Mouse (Mus musculus): ENCODE data around the gene Chpf. TPM values are rescaled to one million over a fixed set of nuclear protein-coding genes. Genes with fewer than 3 reads are reported as not detected.

The Chpf gene
- 42.1 and 46.4 TPM in 2 replicates for polyA plus RNA-seq (2015; fragmentation: Nextera tagmentation; extraction: Ambion mirVana)

GRCm38 (mm10) chr1:75478916-75479634 is at the start of gene Chpf, which contains the start of gene Tmem198:
Gene Chpf (minus strand): TSS chr1:75479307.
Gene Tmem198 (plus strand): TSS chr1:75479532.
- peak; percentile 91 for ATAC-seq

GRCm38 (mm10) chr1:75524679-75525078 is 45.6 kb upstream of the Chpf start:
- no peak overlapping the region for H3K4me2 ChIP-seq (ENCODE audit: low read length)
- no peaks in the 10 kb centered on the region for H3K27me3 ChIP-seq (replicated peaks; ENCODE audit: control insufficient read depth, insufficient read depth, low read length)
- H3K36me3 ChIP-seq (ENCODE audit: control insufficient read depth, insufficient read depth, low read length) = peaks cover 11% of the 10 kb centered on the region; the same call in 1 of the 2 replicates
- ATAC-seq = no peak
- no peak overlapping the region for H3K4me3 ChIP-seq (ENCODE audit: low read length)
- H3K9ac ChIP-seq (ENCODE audit: low read depth, low read length) = no peak overlapping the region
- no peaks in the 10 kb centered on the region for H3K9me3 ChIP-seq (ENCODE audit: control insufficient read depth, low read length)
- H3K4me1 ChIP-seq (ENCODE audit: control insufficient read depth, insufficient read depth, low read depth, low read length) = peaks cover 8% of the 10 kb centered on the region
- H3K27ac ChIP-seq (ENCODE audit: low read depth, low read length) = no peak overlapping the region
- WGBS = 89% methylated on average over 7 of the region's 7 CpGs

More at GRCm38 (mm10) chr1:75478916-75479634, at the start of gene Chpf, which contains the start of gene Tmem198:
- WGBS = under 1% methylated on average over 62 of the region's 76 CpGs
- Histone ChIP-seq H3K9ac (ENCODE audit: low read depth, low read length) (peak within 1 kb of the TSS; percentile 83), H3K4me3 (ENCODE audit: low read length) (peak within 1 kb of the TSS; percentile 88), H3K36me3 (ENCODE audit: control insufficient read depth, insufficient read depth, low read length) (peaks cover 24% of the 10 kb centered on the region), H3K4me2 (ENCODE audit: low read length) (peak within 1 kb of the TSS; percentile 87), H3K4me1 (ENCODE audit: control insufficient read depth, insufficient read depth, low read depth, low read length) (peaks cover 25% of the 10 kb centered on the region), H3K27me3 (replicated peaks; ENCODE audit: control insufficient read depth, insufficient read depth, low read length) (no peaks in the 10 kb centered on the region; the same call in 1 of the 2 replicates), H3K27ac (ENCODE audit: low read depth, low read length) (peak within 1 kb of the TSS; percentile 89), H3K9me3 (ENCODE audit: control insufficient read depth, low read length) (no peaks in the 10 kb centered on the region)

GRCm38 (mm10) chr1:75521321-75522031 is 42.4 kb upstream of the Chpf start, which contains the start of gene Stk11ip:
Gene Stk11ip (plus strand): TSS chr1:75521529.
- H3K4me2 ChIP-seq (ENCODE audit: low read length) = peak within 1 kb of the TSS; percentile 86
- no peaks in the 10 kb centered on the region for H3K27me3 ChIP-seq (replicated peaks; ENCODE audit: control insufficient read depth, insufficient read depth, low read length)
- ATAC-seq = peak; percentile 97
- no peaks in the 10 kb centered on the region for H3K9me3 ChIP-seq (ENCODE audit: control insufficient read depth, low read length)
- peak within 1 kb of the TSS; percentile 73 for H3K4me3 ChIP-seq (ENCODE audit: low read length)
- H3K27ac ChIP-seq (ENCODE audit: low read depth, low read length) = peak within 1 kb of the TSS; percentile 81
- 0 out of 2 replicates have a peak, but pooled peaks cover 4% of the 10 kb centered on the region for H3K36me3 ChIP-seq (ENCODE audit: control insufficient read depth, insufficient read depth, low read length)
- peaks cover 8% of the 10 kb centered on the region for H3K4me1 ChIP-seq (ENCODE audit: control insufficient read depth, insufficient read depth, low read depth, low read length)
- peak within 1 kb of the TSS; percentile 57 for H3K9ac ChIP-seq (ENCODE audit: low read depth, low read length)
- under 1% methylated on average over 46 of the region's 46 CpGs for WGBS

GRCm38 (mm10) chr1:75519576-75519975 is 40.5 kb upstream of the Chpf start:
- Histone ChIP-seq H3K4me3 (ENCODE audit: low read length) (no peak overlapping the region), H3K36me3 (ENCODE audit: control insufficient read depth, insufficient read depth, low read length) (no peaks in the 10 kb centered on the region), H3K9me3 (ENCODE audit: control insufficient read depth, low read length) (no peaks in the 10 kb centered on the region), H3K4me2 (ENCODE audit: low read length) (no peak overlapping the region), H3K27me3 (replicated peaks; ENCODE audit: control insufficient read depth, insufficient read depth, low read length) (no peaks in the 10 kb centered on the region), H3K27ac (ENCODE audit: low read depth, low read length) (no peak overlapping the region), H3K9ac (ENCODE audit: low read depth, low read length) (no peak overlapping the region), H3K4me1 (ENCODE audit: control insufficient read depth, insufficient read depth, low read depth, low read length) (peaks cover 8% of the 10 kb centered on the region)
- WGBS = 67% methylated on average over 5 of the region's 5 CpGs
- ATAC-seq = no peak

GRCm38 (mm10) chr1:75518427-75518826 is 39.3 kb upstream of the Chpf start:
- no peak overlapping the region for H3K4me2 ChIP-seq (ENCODE audit: low read length)
- H3K9me3 ChIP-seq (ENCODE audit: control insufficient read depth, low read length) = no peaks in the 10 kb centered on the region
- H3K9ac ChIP-seq (ENCODE audit: low read depth, low read length) = no peak overlapping the region
- H3K36me3 ChIP-seq (ENCODE audit: control insufficient read depth, insufficient read depth, low read length) = no peaks in the 10 kb centered on the region
- ATAC-seq = no peak
- no peaks in the 10 kb centered on the region for H3K27me3 ChIP-seq (replicated peaks; ENCODE audit: control insufficient read depth, insufficient read depth, low read length)
- no peak overlapping the region for H3K4me3 ChIP-seq (ENCODE audit: low read length)
- 94% methylated on average over 4 of the region's 4 CpGs for WGBS
- H3K4me1 ChIP-seq (ENCODE audit: control insufficient read depth, insufficient read depth, low read depth, low read length) = peaks cover 8% of the 10 kb centered on the region
- no peak overlapping the region for H3K27ac ChIP-seq (ENCODE audit: low read depth, low read length)

GRCm38 (mm10) chr1:75517984-75518383 is 38.9 kb upstream of the Chpf start:
- Histone ChIP-seq H3K36me3 (ENCODE audit: control insufficient read depth, insufficient read depth, low read length) (no peaks in the 10 kb centered on the region), H3K27ac (ENCODE audit: low read depth, low read length) (no peak overlapping the region), H3K9ac (ENCODE audit: low read depth, low read length) (no peak overlapping the region), H3K4me2 (ENCODE audit: low read length) (no peak overlapping the region), H3K4me3 (ENCODE audit: low read length) (no peak overlapping the region), H3K4me1 (ENCODE audit: control insufficient read depth, insufficient read depth, low read depth, low read length) (peaks cover 8% of the 10 kb centered on the region), H3K9me3 (ENCODE audit: control insufficient read depth, low read length) (no peaks in the 10 kb centered on the region), H3K27me3 (replicated peaks; ENCODE audit: control insufficient read depth, insufficient read depth, low read length) (no peaks in the 10 kb centered on the region)
- ATAC-seq = no peak
- 87% methylated on average over 3 of the region's 4 CpGs for WGBS

GRCm38 (mm10) chr1:75516703-75517380 is 37.7 kb upstream of the Chpf start:
- Histone ChIP-seq H3K4me2 (ENCODE audit: low read length) (no peak overlapping the region), H3K36me3 (ENCODE audit: control insufficient read depth, insufficient read depth, low read length) (no peaks in the 10 kb centered on the region), H3K9ac (ENCODE audit: low read depth, low read length) (no peak overlapping the region), H3K27me3 (replicated peaks; ENCODE audit: control insufficient read depth, insufficient read depth, low read length) (no peaks in the 10 kb centered on the region), H3K4me3 (ENCODE audit: low read length) (no peak overlapping the region), H3K9me3 (ENCODE audit: control insufficient read depth, low read length) (no peaks in the 10 kb centered on the region), H3K4me1 (ENCODE audit: control insufficient read depth, insufficient read depth, low read depth, low read length) (peaks cover 3% of the 10 kb centered on the region; the same call in 1 of the 2 replicates), H3K27ac (ENCODE audit: low read depth, low read length) (no peak overlapping the region)
- ATAC-seq = no peak
- 85% methylated on average over 15 of the region's 15 CpGs for WGBS

GRCm38 (mm10) chr1:75512550-75512949 is 33.4 kb upstream of the Chpf start:
- ATAC-seq = no peak
- WGBS = 95% methylated on average over 3 of the region's 3 CpGs
- peaks cover 1% of the 10 kb centered on the region; the same call in 1 of the 2 replicates for H3K4me1 ChIP-seq (ENCODE audit: control insufficient read depth, insufficient read depth, low read depth, low read length)

More at GRCm38 (mm10) chr1:75512550-75512949, 33.4 kb upstream of the Chpf start:
- H3K9ac ChIP-seq (ENCODE audit: low read depth, low read length) = no peak overlapping the region
- no peak overlapping the region for H3K4me3 ChIP-seq (ENCODE audit: low read length)
- H3K9me3 ChIP-seq (ENCODE audit: control insufficient read depth, low read length) = no peaks in the 10 kb centered on the region
- no peak overlapping the region for H3K4me2 ChIP-seq (ENCODE audit: low read length)
- no peak overlapping the region for H3K27ac ChIP-seq (ENCODE audit: low read depth, low read length)
- H3K36me3 ChIP-seq (ENCODE audit: control insufficient read depth, insufficient read depth, low read length) = no peaks in the 10 kb centered on the region
- H3K27me3 ChIP-seq (replicated peaks; ENCODE audit: control insufficient read depth, insufficient read depth, low read length) = no peaks in the 10 kb centered on the region
